In genomic region chr10:42863621-42864391, GRCm38 (mm10) we compare ENCODE assay signal across 8 mouse cellular contexts. TPM values are rescaled to one million over a fixed set of nuclear protein-coding genes. Genes with fewer than 3 reads are reported as not detected.
A peak's percentile ranks its signal among the peaks of the same experiment; 100 is the strongest.
DNase-seq lines count a peak whose midpoint lies in the region; ATAC-seq and TF ChIP-seq lines count a peak whose summit lies in the region.

No protein-coding gene starts in this region.

- H3K27ac ChIP-seq in embryonic facial prominence, embryonic 12.5 days, result no peak overlapping the region
- no peak overlapping the region for H3K27ac ChIP-seq in heart, embryonic 14.5 days (replicated peaks in 1 of 2; ENCODE audit: control insufficient read depth in 1 of 2, insufficient read depth in 1 of 2, low read depth in 2 of 2, low read length in 2 of 2)
- no peak overlapping the region for H3K27ac ChIP-seq in liver, embryonic 15.5 days (replicated peaks)

- peaks cover 30% of the 10 kb centered on the region for H3K4me1 ChIP-seq in embryonic facial prominence, embryonic 12.5 days
- H3K4me1 ChIP-seq in heart, embryonic 14.5 days (ENCODE audit: control insufficient read depth in 2 of 2, insufficient read depth in 2 of 2, low read length in 2 of 2), result peaks cover 3 to 7% of the 10 kb centered on the region in 2 experiments; a peak in 2 of 4 replicates
- 0 out of 2 replicates have a peak, but pooled peaks cover 2% of the 10 kb centered on the region for H3K4me1 ChIP-seq in liver, embryonic 15.5 days (replicated peaks)

- WGBS in embryonic facial prominence, embryonic 12.5 days, result 55% methylated on average over 31 of the region's 31 CpGs
- 38% methylated on average over 31 of the region's 31 CpGs for WGBS in heart, embryonic 14.5 days
- WGBS in liver, embryonic 15.5 days (ENCODE audit: insufficient replicate concordance), result 47% methylated on average over 31 of the region's 31 CpGs

- TF ChIP-seq CTCF in Patski (IDR thresholded peaks at IDR 0.05), result no peak

- H3K4me2 ChIP-seq in embryonic facial prominence, embryonic 12.5 days (replicated peaks), result peak overlapping the region; percentile 44
- peak overlapping the region; percentile 68 for H3K4me2 ChIP-seq in heart, embryonic 14.5 days (ENCODE audit: low read length)
- peak overlapping the region; percentile 35 for H3K4me2 ChIP-seq in liver, embryonic 15.5 days

- CTCF ChIA-PET in Patski (lab: Charles Lee), result interaction anchor here (0.7 to 1.2 kb wide), 4 partner anchors 13 to 101 kb away, joined by 3 to 6 read pairs (median 4); no protein-coding TSS in a partner anchor

- POLR2A ChIA-PET in Patski (lab: Charles Lee), result interaction anchor here (0.8 kb wide), 1 partner anchor 227 kb away, joined by 3 read pairs; no protein-coding TSS in a partner anchor

- no peak for ATAC-seq in Patski
- ATAC-seq in embryonic facial prominence, embryonic 12.5 days (ENCODE audit: insufficient number of reproducible peaks, insufficient read depth, low FRiP score, low TSS enrichment), result no peak
- ATAC-seq in heart, embryonic 14.5 days (ENCODE audit: insufficient number of reproducible peaks, insufficient read depth, low FRiP score, low read depth), result no peak
- no peak for ATAC-seq in liver, embryonic 15.5 days (ENCODE audit: insufficient read depth)
- ATAC-seq in activated CD4-positive, CD25-positive, alpha-beta regulatory T cell, adult 4 months, result no peak

- no peaks in the 10 kb centered on the region for H3K36me3 ChIP-seq in embryonic facial prominence, embryonic 12.5 days
- H3K36me3 ChIP-seq in heart, embryonic 14.5 days (ENCODE audit: control insufficient read depth, insufficient read depth, low read length), result no peaks in the 10 kb centered on the region
- no peaks in the 10 kb centered on the region for H3K36me3 ChIP-seq in liver, embryonic 15.5 days (replicated peaks)

- H3K27me3 ChIP-seq in Patski, result no peaks in the 10 kb centered on the region
- H3K27me3 ChIP-seq in embryonic facial prominence, embryonic 12.5 days, result no peaks in the 10 kb centered on the region
- H3K27me3 ChIP-seq in heart, embryonic 14.5 days (ENCODE audit: control insufficient read depth, insufficient read depth, low read length), result no peaks in the 10 kb centered on the region
- H3K27me3 ChIP-seq in liver, embryonic 15.5 days, result peaks cover 10% of the 10 kb centered on the region

- H3K4me3 ChIP-seq in embryonic facial prominence, embryonic 12.5 days, result peak overlapping the region; percentile 12; the same call in 1 of the 2 replicates
- peak overlapping the region; percentile 41 to 46 for H3K4me3 ChIP-seq in heart, embryonic 14.5 days (ENCODE audit: control insufficient read depth in 1 of 2, insufficient read depth in 1 of 2, low read depth in 1 of 2, low read length in 2 of 2)
- H3K4me3 ChIP-seq in liver, embryonic 15.5 days (replicated peaks), result peak overlapping the region; percentile 18

- in situ Hi-C loops in Patski (cut with MboI; ENCODE audit: low pct_unique_long_range_greater_than_20kb), result no loop called here

- no peak overlapping the region for H3K9ac ChIP-seq in embryonic facial prominence, embryonic 12.5 days
- peak overlapping the region; percentile 53; the same call in 1 of the 2 replicates for H3K9ac ChIP-seq in heart, embryonic 14.5 days (ENCODE audit: low read length)
- H3K9ac ChIP-seq in liver, embryonic 15.5 days, result no peak overlapping the region

- DNase-seq in 3T3-L1 (ENCODE audit: low read depth, low spot score) (peak; percentile 21), Patski (ENCODE audit: low read depth, low spot score) (peak; percentile 25)
- peak; percentile 79 for DNase-seq in kidney, postnatal 10 days
- peak; percentile 40 for DNase-seq in ovary, postnatal 10 days (ENCODE audit: low spot score)

- no peaks in the 10 kb centered on the region for H3K9me3 ChIP-seq in embryonic facial prominence, embryonic 12.5 days
- no peaks in the 10 kb centered on the region for H3K9me3 ChIP-seq in heart, embryonic 14.5 days (ENCODE audit: control insufficient read depth, low read length)
- H3K9me3 ChIP-seq in liver, embryonic 15.5 days (replicated peaks), result no peaks in the 10 kb centered on the region

RNA-seq across cellular contexts. Expression of gene Scml4, which starts 3.6 kb away (rescaled TPM):
- polyA plus RNA-seq in Patski (2021), result 0.03 TPM
- 0.37 and 1.1 TPM in 2 replicates for polyA plus RNA-seq in embryonic facial prominence, embryonic 12.5 days (2016; fragmentation: Nextera tagmentation; extraction: Ambion mirVana)
- polyA plus RNA-seq in heart, embryonic 14.5 days (2014; fragmentation: Nextera tagmentation; extraction: Ambion mirVana), result 0.76 and 0.80 TPM in 2 replicates
- 0.32 and 0.68 TPM in 2 replicates for polyA plus RNA-seq in liver, embryonic 15.5 days (2015; fragmentation: Nextera tagmentation; extraction: Ambion mirVana)
- polyA plus RNA-seq in activated CD4-positive, CD25-positive, alpha-beta regulatory T cell, adult 4 months (2017; shearing (Covaris generic)), result 10 to 100 TPM; 26.9 to 40.4 TPM

Comparison
In these comparisons a context has a peak if more than half of its experiments do, and no peak if none do; other contexts are left out.
1. DNase-seq: peak in every context shown above with its lines; median percentile 79 in kidney, postnatal 10 days; 40 in ovary, postnatal 10 days; 25 in Patski; 21 in 3T3-L1.
2. RNA of gene Scml4, which starts 3.6 kb away (polyA plus RNA-seq): 26.9 to 40.4 TPM in activated CD4-positive, CD25-positive, alpha-beta regulatory T cell, adult 4 months; 0.76 to 0.80 TPM in heart, embryonic 14.5 days, 0.37 to 1.1 TPM in embryonic facial prominence, embryonic 12.5 days, 0.32 to 0.68 TPM in liver, embryonic 15.5 days and 0.03 TPM in Patski (single experiment); every median in the first group is over 10 times any median in the second.
3. Peak in every context shown above with its lines, with median percentiles within 50 percentile points of each other: H3K4me2 ChIP-seq and H3K4me3 ChIP-seq.